Mouse (Mus musculus): ENCODE data around the gene 0610030E20Rik. TPM values are rescaled to one million over a fixed set of nuclear protein-coding genes. Genes with fewer than 3 reads are reported as not detected.
A peak's percentile ranks its signal among the peaks of the same experiment; 100 is the strongest.

0610030E20Rik gene
- total RNA-seq (2018; cell fraction: chromatin; rRNA removed), result 10 to 100 TPM; 21.5 to 99.1 (median 57.6) TPM
- 10 to 100 TPM; 12.0 to 36.4 (median 21.5) TPM for total RNA-seq (2018; cell fraction: cytosol; rRNA removed)
- total RNA-seq (2018; cell fraction: nucleus; rRNA removed), result 10 to 100 TPM; 27.2 to 97.8 (median 53.7) TPM
- 16.4 to 24.8 TPM (median 19.7 TPM) in 3 replicates for polyA plus RNA-seq (2018)

DNA sequence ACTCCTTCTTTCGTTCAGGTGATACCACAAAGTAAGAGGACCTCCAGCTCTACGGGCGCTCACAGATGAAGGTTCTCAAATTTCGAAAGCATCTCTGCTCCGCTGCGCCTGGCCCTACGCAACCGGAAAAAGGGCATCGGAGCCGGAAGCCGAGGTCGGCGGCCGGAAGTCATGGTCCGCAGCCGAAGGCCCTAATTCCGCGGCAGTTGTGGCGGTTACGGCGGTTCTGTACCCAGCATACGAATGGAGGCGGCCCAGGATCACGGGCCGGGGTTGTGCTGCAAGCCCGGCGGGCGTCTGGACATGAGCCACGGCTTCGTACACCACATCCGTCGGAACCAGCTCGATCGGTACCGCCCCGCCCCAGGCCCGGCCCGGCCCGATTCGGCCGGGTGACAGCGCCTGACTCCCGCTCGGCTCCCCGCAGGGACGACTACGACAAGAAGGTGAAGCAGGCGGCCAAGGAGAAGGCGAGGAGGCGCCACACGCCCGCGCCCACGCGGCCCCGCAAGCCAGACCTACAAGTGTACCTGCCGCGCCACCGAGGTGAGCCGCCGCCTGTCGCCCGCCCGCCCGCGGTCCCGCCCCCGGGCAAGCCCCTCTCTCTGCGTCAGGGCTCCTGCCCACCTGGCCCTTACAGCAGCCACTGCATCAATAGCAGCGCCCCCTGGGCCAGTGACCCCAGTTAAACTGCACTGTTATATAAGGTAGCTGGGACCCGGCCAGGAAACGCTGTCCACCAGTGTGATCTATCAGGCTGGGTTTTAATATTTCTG lies at the start of gene 0610030E20Rik:
0610030E20Rik (plus strand) TSS at position 152 of the 776 bp plus-strand sequence.
- peaks cover 59% of the 10 kb centered on the region for H3K79me2 ChIP-seq (ENCODE audit: inconsistent target)
- H3K27ac ChIP-seq, result peak within 1 kb of the TSS; percentile 63
- H3K36me3 ChIP-seq (ENCODE audit: inconsistent target), result peaks cover 8% of the 10 kb centered on the region; the same call in 1 of the 2 replicates
- H3K4me3 ChIP-seq (ENCODE audit: inconsistent target), result peak within 1 kb of the TSS; percentile 58
- 1% methylated on average over 71 of the region's 72 CpGs for WGBS (ENCODE audit: missing documents)

- no peaks in the 10 kb centered on the region for H3K36me3 ChIP-seq (ENCODE audit: inconsistent target)
- no peaks in the 10 kb centered on the region for H3K79me2 ChIP-seq (ENCODE audit: inconsistent target)
- WGBS (ENCODE audit: missing documents), result 66% methylated on average over 3 of the region's 3 CpGs
- H3K4me3 ChIP-seq (ENCODE audit: inconsistent target), result no peak overlapping the region
- no peak overlapping the region for H3K27ac ChIP-seq
Measured at GRCm38 (mm10) chr6:72297825-72298224, 49.3 kb upstream of the 0610030E20Rik start.

DNA sequence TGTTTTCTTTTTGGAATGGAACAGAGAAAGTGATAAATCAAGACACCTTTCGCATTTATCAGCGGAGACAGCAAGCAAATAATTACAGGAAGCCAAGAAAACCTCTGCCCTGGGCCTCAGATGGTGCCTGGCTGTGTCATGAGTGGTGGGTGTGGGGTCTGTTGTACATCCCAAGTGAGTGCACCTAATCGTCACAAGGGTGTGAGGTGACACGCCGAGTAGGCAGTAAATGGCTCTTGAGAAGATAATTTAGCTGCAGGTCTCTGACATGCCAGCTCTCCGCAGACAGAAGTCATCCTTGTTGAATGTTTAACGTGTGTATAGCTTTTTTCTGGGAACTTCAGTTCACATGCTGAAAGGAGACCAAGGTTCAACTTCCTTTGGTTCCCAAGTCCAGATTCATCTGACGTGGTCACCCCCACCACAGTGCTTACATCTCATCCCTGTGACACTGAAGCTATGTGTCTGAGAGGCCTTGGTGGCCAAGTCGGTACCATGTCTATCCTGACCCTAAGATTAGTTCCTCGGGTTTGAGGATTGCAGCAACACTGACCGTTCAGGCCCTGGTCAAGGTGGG lies 44.7 kb upstream of the 0610030E20Rik start:
- WGBS (ENCODE audit: missing documents), result 81% methylated on average over 11 of the region's 11 CpGs
- H3K27ac ChIP-seq, result no peak overlapping the region

GRCm38 (mm10) chr6:72303510-72303909 lies 43.6 kb upstream of the 0610030E20Rik start:
- H3K79me2 ChIP-seq (ENCODE audit: inconsistent target), result no peaks in the 10 kb centered on the region
- H3K4me3 ChIP-seq (ENCODE audit: inconsistent target), result no peak overlapping the region
- WGBS (ENCODE audit: missing documents), result 75% methylated on average over 9 of the region's 9 CpGs
- no peak overlapping the region for H3K27ac ChIP-seq
- H3K36me3 ChIP-seq (ENCODE audit: inconsistent target), result no peaks in the 10 kb centered on the region

More for the DNA sequence above, 44.7 kb upstream of the 0610030E20Rik start:
- no peaks in the 10 kb centered on the region for H3K79me2 ChIP-seq (ENCODE audit: inconsistent target)
- H3K4me3 ChIP-seq (ENCODE audit: inconsistent target), result no peak overlapping the region
- H3K36me3 ChIP-seq (ENCODE audit: inconsistent target), result no peaks in the 10 kb centered on the region

GRCm38 (mm10) chr6:72312198-72312597 lies 34.9 kb upstream of the 0610030E20Rik start:
- H3K79me2 ChIP-seq (ENCODE audit: inconsistent target), result no peaks in the 10 kb centered on the region
- WGBS (ENCODE audit: missing documents), result 94% methylated on average over 3 of the region's 3 CpGs
- no peak overlapping the region for H3K27ac ChIP-seq
- peaks cover 2% of the 10 kb centered on the region for H3K36me3 ChIP-seq (ENCODE audit: inconsistent target)
- H3K4me3 ChIP-seq (ENCODE audit: inconsistent target), result no peak overlapping the region

DNA sequence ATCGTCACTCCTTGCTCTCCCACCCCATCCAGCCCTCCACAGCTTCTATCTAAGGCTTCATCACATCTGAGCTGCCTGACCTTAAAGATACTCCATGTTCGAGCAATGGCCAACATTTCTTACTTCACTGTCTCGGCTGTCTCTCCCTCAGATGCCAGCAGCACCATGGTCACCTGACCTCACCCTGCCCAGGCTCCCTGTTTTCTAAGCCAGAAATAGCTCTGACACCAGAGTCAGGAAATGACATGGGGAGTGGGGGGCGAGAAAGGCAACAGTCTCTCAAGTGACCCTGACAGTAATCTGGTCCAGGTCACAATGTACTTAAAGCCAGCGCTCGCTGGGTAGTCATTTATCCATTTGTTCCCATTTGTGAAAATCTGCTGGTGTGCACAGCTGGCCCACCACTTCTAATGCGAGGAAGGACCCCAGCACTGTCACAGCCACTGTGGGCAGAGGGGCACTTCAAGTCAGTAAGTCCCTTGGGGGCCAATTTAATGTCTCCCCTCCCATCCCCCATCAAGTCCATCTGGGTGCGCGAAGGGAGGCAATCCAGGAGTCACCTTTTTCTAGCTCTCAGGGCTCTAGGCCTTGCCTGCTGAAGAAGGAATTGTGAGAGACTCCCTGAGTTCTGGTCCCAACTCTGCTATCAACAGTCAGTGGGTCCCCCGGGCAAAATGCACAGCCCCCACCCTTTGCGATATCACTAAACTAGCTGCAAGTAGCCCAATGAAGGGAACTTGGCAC lies 33.8 kb upstream of the 0610030E20Rik start:
- Histone ChIP-seq H3K36me3 (ENCODE audit: inconsistent target) (peaks cover 13% of the 10 kb centered on the region), H3K27ac (no peak overlapping the region), H3K79me2 (ENCODE audit: inconsistent target) (no peaks in the 10 kb centered on the region), H3K4me3 (ENCODE audit: inconsistent target) (no peak overlapping the region)
- 76% methylated on average over 11 of the region's 11 CpGs for WGBS (ENCODE audit: missing documents)

DNA sequence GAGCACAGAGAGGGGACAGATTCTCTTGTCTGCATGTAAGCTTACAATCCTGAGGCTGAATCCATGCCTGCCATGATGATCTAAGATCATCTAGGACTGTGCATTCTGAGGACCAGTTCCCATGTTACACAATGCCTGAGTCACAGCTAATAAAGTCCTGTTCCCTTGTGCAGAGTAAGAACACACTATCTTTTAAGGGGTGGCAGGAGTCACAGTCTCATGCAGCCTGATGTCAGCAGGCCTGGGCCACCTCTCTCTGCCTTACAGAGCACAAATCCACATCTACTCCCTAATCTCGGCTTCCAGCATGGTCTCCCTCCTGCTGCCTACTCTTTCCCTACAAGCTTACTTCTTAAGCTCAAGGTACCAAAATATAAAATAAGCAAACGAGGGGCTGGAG lies 31.7 kb upstream of the 0610030E20Rik start:
- no peaks in the 10 kb centered on the region for H3K79me2 ChIP-seq (ENCODE audit: inconsistent target)
- H3K27ac ChIP-seq, result no peak overlapping the region
- peaks cover 33% of the 10 kb centered on the region for H3K36me3 ChIP-seq (ENCODE audit: inconsistent target)
- 94% methylated on average over 2 of the region's 2 CpGs for WGBS (ENCODE audit: missing documents)
- no peak overlapping the region for H3K4me3 ChIP-seq (ENCODE audit: inconsistent target)

DNA sequence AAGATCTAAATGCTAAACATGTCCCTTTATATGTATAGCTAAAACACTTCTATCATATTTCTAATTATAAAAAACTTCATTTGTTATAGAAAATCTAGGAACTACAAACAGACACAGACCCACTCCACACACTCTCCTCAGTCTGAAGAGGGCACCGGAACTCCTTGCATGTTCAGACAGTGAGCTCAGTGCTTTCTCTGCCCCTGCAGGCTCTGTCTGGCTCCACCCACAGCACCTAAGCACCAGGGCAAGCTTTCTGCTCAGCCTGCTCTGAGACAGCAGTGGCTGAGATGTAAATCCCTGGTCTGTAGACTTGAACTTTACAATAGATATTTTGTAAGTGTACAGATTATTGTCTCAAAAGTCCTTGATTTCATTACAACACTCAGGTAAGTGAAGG lies 31.1 kb upstream of the 0610030E20Rik start:
- Histone ChIP-seq H3K27ac (no peak overlapping the region), H3K4me3 (ENCODE audit: inconsistent target) (no peak overlapping the region), H3K79me2 (ENCODE audit: inconsistent target) (no peaks in the 10 kb centered on the region), H3K36me3 (ENCODE audit: inconsistent target) (peaks cover 40% of the 10 kb centered on the region)
- 100% methylated on average over 1 of the region's 1 CpGs for WGBS (ENCODE audit: missing documents)

GRCm38 (mm10) chr6:72318440-72318839 lies 28.7 kb upstream of the 0610030E20Rik start:
- H3K27ac ChIP-seq, result no peak overlapping the region
- WGBS (ENCODE audit: missing documents), result 85% methylated on average over 5 of the region's 5 CpGs
- peaks cover 64% of the 10 kb centered on the region for H3K36me3 ChIP-seq (ENCODE audit: inconsistent target)
- H3K4me3 ChIP-seq (ENCODE audit: inconsistent target), result no peak overlapping the region
- H3K79me2 ChIP-seq (ENCODE audit: inconsistent target), result no peaks in the 10 kb centered on the region

DNA sequence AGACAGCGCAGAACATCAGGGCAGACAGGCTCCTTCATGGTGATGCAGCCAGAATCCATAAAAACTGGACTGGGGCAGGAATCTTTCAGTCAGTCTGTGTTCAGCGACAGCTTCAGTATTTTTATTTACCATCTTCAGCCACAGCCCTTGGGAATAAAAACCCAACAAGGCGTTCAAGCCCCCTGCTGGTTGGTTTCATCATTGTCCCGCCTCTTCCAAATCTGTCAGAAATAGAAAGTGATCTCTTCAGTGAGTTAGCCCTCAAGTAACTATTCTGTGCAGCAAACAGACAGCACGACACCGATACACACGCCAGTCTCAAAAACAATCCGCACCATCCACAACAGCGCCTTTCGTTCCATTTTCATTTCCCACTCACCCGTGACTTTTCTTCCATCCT lies 28.1 kb upstream of the 0610030E20Rik start:
- no peaks in the 10 kb centered on the region for H3K79me2 ChIP-seq (ENCODE audit: inconsistent target)
- peaks cover 70% of the 10 kb centered on the region for H3K36me3 ChIP-seq (ENCODE audit: inconsistent target)
- no peak overlapping the region for H3K4me3 ChIP-seq (ENCODE audit: inconsistent target)
- H3K27ac ChIP-seq, result no peak overlapping the region
- 77% methylated on average over 11 of the region's 11 CpGs for WGBS (ENCODE audit: missing documents)

- H3K27ac ChIP-seq, result no peak overlapping the region
- whole genome bisulfite sequencing (ENCODE audit: missing documents), result 96% methylated on average over 3 of the region's 3 CpGs
Measured at GRCm38 (mm10) chr6:72322936-72323335, 24.2 kb upstream of the 0610030E20Rik start.

GRCm38 (mm10) chr6:72323786-72324508 lies 23.2 kb upstream of the 0610030E20Rik start:
- Histone ChIP-seq H3K4me3 (ENCODE audit: inconsistent target) (no peak overlapping the region), H3K27ac (no peak overlapping the region), H3K79me2 (ENCODE audit: inconsistent target) (no peaks in the 10 kb centered on the region), H3K36me3 (ENCODE audit: inconsistent target) (peaks cover 93% of the 10 kb centered on the region)
- WGBS (ENCODE audit: missing documents), result 92% methylated on average over 6 of the region's 6 CpGs

More at GRCm38 (mm10) chr6:72322936-72323335, 24.2 kb upstream of the 0610030E20Rik start:
- Histone ChIP-seq H3K79me2 (ENCODE audit: inconsistent target) (no peaks in the 10 kb centered on the region), H3K36me3 (ENCODE audit: inconsistent target) (peaks cover 93% of the 10 kb centered on the region), H3K4me3 (ENCODE audit: inconsistent target) (no peak overlapping the region)

DNA sequence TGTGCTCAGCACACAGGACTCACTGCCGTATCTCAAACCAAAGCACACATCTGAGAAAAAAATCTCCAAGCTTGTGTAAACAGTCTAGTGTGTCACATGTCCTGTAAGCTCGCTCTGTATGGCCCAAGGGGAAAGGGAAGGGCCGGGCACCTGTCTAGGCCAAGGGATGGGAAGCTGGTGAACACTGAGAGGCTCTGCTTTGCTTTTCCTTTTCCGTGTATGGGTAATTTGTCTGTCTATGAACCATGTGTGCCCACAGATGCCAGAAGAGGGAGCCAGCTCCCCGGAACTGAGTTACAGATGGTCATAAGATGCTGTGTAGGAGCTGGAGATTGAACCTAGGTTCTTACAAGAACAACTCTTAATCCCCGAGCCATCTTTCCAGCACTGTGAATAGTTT lies 20.8 kb upstream of the 0610030E20Rik start:
- H3K27ac ChIP-seq, result no peak overlapping the region
- WGBS (ENCODE audit: missing documents), result 86% methylated on average over 6 of the region's 6 CpGs
- no peaks in the 10 kb centered on the region for H3K79me2 ChIP-seq (ENCODE audit: inconsistent target)
- H3K36me3 ChIP-seq (ENCODE audit: inconsistent target), result peaks cover 86% of the 10 kb centered on the region
- no peak overlapping the region for H3K4me3 ChIP-seq (ENCODE audit: inconsistent target)

DNA sequence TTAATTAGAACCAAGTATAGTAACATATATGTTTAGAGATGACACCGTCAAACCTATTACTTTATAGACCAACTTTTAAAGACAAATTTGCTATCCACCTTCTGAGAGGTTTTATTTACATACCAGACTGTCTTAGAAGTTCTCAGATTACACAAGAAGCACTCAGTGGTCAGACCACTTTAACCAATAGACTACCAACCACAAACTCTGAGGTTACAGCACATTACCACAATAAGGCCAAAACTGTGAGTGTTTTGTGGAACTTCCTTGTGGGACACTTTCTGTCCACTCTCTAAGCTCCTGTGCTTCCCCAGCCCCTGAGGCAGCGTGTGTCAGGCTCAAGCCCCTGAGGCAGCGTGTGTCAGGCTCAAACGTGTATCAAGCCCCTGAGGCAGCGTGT lies 18.1 kb upstream of the 0610030E20Rik start:
- Histone ChIP-seq H3K27ac (no peak overlapping the region), H3K79me2 (ENCODE audit: inconsistent target) (no peaks in the 10 kb centered on the region), H3K4me3 (ENCODE audit: inconsistent target) (no peak overlapping the region), H3K36me3 (ENCODE audit: inconsistent target) (peaks cover 79% of the 10 kb centered on the region)
- WGBS (ENCODE audit: missing documents), result 80% methylated on average over 5 of the region's 5 CpGs

Measured in macrophage (primary cell).